Mouse (Mus musculus): ENCODE data around the gene Klhl35. TPM values are rescaled to one million over a fixed set of nuclear protein-coding genes. Genes with fewer than 3 reads are reported as not detected.
A peak's percentile ranks its signal among the peaks of the same experiment; 100 is the strongest.

Klhl35 gene
- polyA plus RNA-seq, 1 experiment from 2014 or later, result 0.63 TPM

- no peak overlapping the region for H3K27ac ChIP-seq (ENCODE audit: low read length)
- 89% methylated on average over 2 of the region's 2 CpGs for WGBS
- no peak for ATAC-seq (replicated peaks; ENCODE audit: extremely low read depth, insufficient read depth, low FRiP score)
- H3K4me3 ChIP-seq (ENCODE audit: low read length), result no peak overlapping the region
- no peaks in the 10 kb centered on the region for H3K27me3 ChIP-seq (ENCODE audit: control insufficient read depth, insufficient read depth, low read length)
- peaks cover 28% of the 10 kb centered on the region for H3K4me1 ChIP-seq (ENCODE audit: control insufficient read depth, insufficient read depth, low read length)
- H3K9me3 ChIP-seq (replicated peaks; ENCODE audit: control insufficient read depth, low read length), result no peaks in the 10 kb centered on the region
- H3K4me2 ChIP-seq (ENCODE audit: low read depth, low read length), result no peak overlapping the region
- no peak overlapping the region for H3K9ac ChIP-seq (ENCODE audit: low read length)
- peaks cover 3% of the 10 kb centered on the region; the same call in 1 of the 2 replicates for H3K36me3 ChIP-seq (ENCODE audit: control insufficient read depth, insufficient read depth)
Measured at GRCm38 (mm10) chr7:99445833-99446232, 20.0 kb upstream of the Klhl35 start.

DNA sequence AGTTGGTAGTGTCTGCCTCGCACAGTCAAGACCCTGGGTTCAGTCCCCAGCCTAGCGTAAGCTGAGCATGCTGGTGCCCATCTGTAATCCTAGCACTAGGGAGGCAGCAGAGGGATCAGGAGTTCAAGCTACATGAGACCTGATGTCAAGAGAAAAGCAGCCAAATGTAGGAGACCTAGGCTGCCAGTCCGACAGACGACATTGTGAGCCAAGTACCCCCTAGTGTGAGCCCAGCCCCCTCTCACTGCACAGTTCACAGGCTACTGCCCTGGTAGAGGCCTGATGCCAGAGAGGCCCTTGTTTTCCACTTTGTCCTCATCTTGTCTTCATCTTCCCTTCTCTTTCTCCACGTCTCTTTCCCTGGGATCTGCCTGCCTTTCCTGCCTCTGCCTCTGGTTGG, 18.5 kb upstream of the Klhl35 start:
- Histone ChIP-seq H3K4me2 (ENCODE audit: low read depth, low read length) (no peak overlapping the region), H3K9ac (ENCODE audit: low read length) (no peak overlapping the region), H3K36me3 (ENCODE audit: control insufficient read depth, insufficient read depth) (peaks cover 3% of the 10 kb centered on the region; the same call in 1 of the 2 replicates), H3K9me3 (replicated peaks; ENCODE audit: control insufficient read depth, low read length) (no peaks in the 10 kb centered on the region), H3K27ac (ENCODE audit: low read length) (no peak overlapping the region), H3K4me1 (ENCODE audit: control insufficient read depth, insufficient read depth, low read length) (peaks cover 14% of the 10 kb centered on the region), H3K4me3 (ENCODE audit: low read length) (no peak overlapping the region), H3K27me3 (ENCODE audit: control insufficient read depth, insufficient read depth, low read length) (no peaks in the 10 kb centered on the region)
- no peak for ATAC-seq (replicated peaks; ENCODE audit: extremely low read depth, insufficient read depth, low FRiP score)
- WGBS, result 79% methylated on average over 5 of the region's 5 CpGs

GRCm38 (mm10) chr7:99448619-99449018, 17.2 kb upstream of the Klhl35 start:
- 69% methylated on average over 5 of the region's 5 CpGs for WGBS
- Histone ChIP-seq H3K4me3 (ENCODE audit: low read length) (no peak overlapping the region), H3K27me3 (ENCODE audit: control insufficient read depth, insufficient read depth, low read length) (no peaks in the 10 kb centered on the region), H3K27ac (ENCODE audit: low read length) (no peak overlapping the region), H3K36me3 (ENCODE audit: control insufficient read depth, insufficient read depth) (peaks cover 3% of the 10 kb centered on the region; the same call in 1 of the 2 replicates), H3K4me2 (ENCODE audit: low read depth, low read length) (no peak overlapping the region), H3K9me3 (replicated peaks; ENCODE audit: control insufficient read depth, low read length) (no peaks in the 10 kb centered on the region), H3K4me1 (ENCODE audit: control insufficient read depth, insufficient read depth, low read length) (peaks cover 6% of the 10 kb centered on the region), H3K9ac (ENCODE audit: low read length) (no peak overlapping the region)
- no peak for ATAC-seq (replicated peaks; ENCODE audit: extremely low read depth, insufficient read depth, low FRiP score)

GRCm38 (mm10) chr7:99449063-99449462, 16.7 kb upstream of the Klhl35 start:
- 58% methylated on average over 8 of the region's 8 CpGs for WGBS
- Histone ChIP-seq H3K9me3 (replicated peaks; ENCODE audit: control insufficient read depth, low read length) (no peaks in the 10 kb centered on the region), H3K4me2 (ENCODE audit: low read depth, low read length) (no peak overlapping the region), H3K36me3 (ENCODE audit: control insufficient read depth, insufficient read depth) (peaks cover 3% of the 10 kb centered on the region; the same call in 1 of the 2 replicates), H3K4me3 (ENCODE audit: low read length) (no peak overlapping the region), H3K27ac (ENCODE audit: low read length) (no peak overlapping the region), H3K27me3 (ENCODE audit: control insufficient read depth, insufficient read depth, low read length) (no peaks in the 10 kb centered on the region), H3K9ac (ENCODE audit: low read length) (no peak overlapping the region), H3K4me1 (ENCODE audit: control insufficient read depth, insufficient read depth, low read length) (peaks cover 6% of the 10 kb centered on the region)
- no peak for ATAC-seq (replicated peaks; ENCODE audit: extremely low read depth, insufficient read depth, low FRiP score)

GRCm38 (mm10) chr7:99449751-99450150, 16.1 kb upstream of the Klhl35 start:
- no peak for ATAC-seq (replicated peaks; ENCODE audit: extremely low read depth, insufficient read depth, low FRiP score)
- peaks cover 6% of the 10 kb centered on the region for H3K4me1 ChIP-seq (ENCODE audit: control insufficient read depth, insufficient read depth, low read length)
- H3K4me3 ChIP-seq (ENCODE audit: low read length), result no peak overlapping the region
- 54% methylated on average over 3 of the region's 3 CpGs for WGBS
- no peak overlapping the region for H3K27ac ChIP-seq (ENCODE audit: low read length)
- H3K27me3 ChIP-seq (ENCODE audit: control insufficient read depth, insufficient read depth, low read length), result no peaks in the 10 kb centered on the region
- no peak overlapping the region for H3K9ac ChIP-seq (ENCODE audit: low read length)
- no peak overlapping the region for H3K4me2 ChIP-seq (ENCODE audit: low read depth, low read length)
- peaks cover under 1% of the 10 kb centered on the region; the same call in 1 of the 2 replicates for H3K36me3 ChIP-seq (ENCODE audit: control insufficient read depth, insufficient read depth)
- H3K9me3 ChIP-seq (replicated peaks; ENCODE audit: control insufficient read depth, low read length), result no peaks in the 10 kb centered on the region

- Histone ChIP-seq H3K4me1 (ENCODE audit: control insufficient read depth, insufficient read depth, low read length) (peaks cover 6% of the 10 kb centered on the region), H3K9me3 (replicated peaks; ENCODE audit: control insufficient read depth, low read length) (no peaks in the 10 kb centered on the region), H3K9ac (ENCODE audit: low read length) (no peak overlapping the region), H3K36me3 (ENCODE audit: control insufficient read depth, insufficient read depth) (no peaks in the 10 kb centered on the region), H3K4me2 (ENCODE audit: low read depth, low read length) (no peak overlapping the region), H3K27ac (ENCODE audit: low read length) (no peak overlapping the region), H3K4me3 (ENCODE audit: low read length) (no peak overlapping the region), H3K27me3 (ENCODE audit: control insufficient read depth, insufficient read depth, low read length) (no peaks in the 10 kb centered on the region)
- 4% methylated on average over 3 of the region's 3 CpGs for WGBS
- ATAC-seq (replicated peaks; ENCODE audit: extremely low read depth, insufficient read depth, low FRiP score), result peak; percentile 37; the same call in 1 of the 2 replicates
Measured at GRCm38 (mm10) chr7:99450703-99451102, 15.1 kb upstream of the Klhl35 start.

DNA sequence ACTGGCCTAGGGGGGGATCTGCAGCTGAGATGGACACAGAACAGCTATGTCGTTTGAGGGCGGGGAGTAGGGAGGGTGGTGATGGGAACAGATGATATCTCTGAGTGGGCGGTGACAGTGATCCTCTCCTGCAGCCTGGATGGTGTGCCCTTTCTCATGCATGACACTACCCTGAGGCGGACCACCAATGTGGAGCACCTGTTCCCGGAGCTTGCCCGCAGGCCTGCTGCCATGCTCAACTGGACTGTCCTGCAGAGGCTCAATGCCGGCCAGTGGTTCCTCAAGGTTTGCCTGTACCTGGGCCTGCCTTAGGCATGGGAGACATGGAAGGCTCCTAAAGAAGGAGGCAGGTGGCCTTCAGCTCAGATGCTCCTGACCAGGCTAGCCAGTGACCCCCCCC, 12.9 kb upstream of the Klhl35 start:
- Histone ChIP-seq H3K27ac (ENCODE audit: low read length) (no peak overlapping the region), H3K9me3 (replicated peaks; ENCODE audit: control insufficient read depth, low read length) (no peaks in the 10 kb centered on the region), H3K36me3 (ENCODE audit: control insufficient read depth, insufficient read depth) (no peaks in the 10 kb centered on the region), H3K27me3 (ENCODE audit: control insufficient read depth, insufficient read depth, low read length) (no peaks in the 10 kb centered on the region), H3K4me3 (ENCODE audit: low read length) (no peak overlapping the region), H3K4me2 (ENCODE audit: low read depth, low read length) (no peak overlapping the region), H3K4me1 (ENCODE audit: control insufficient read depth, insufficient read depth, low read length) (peaks cover 6% of the 10 kb centered on the region), H3K9ac (ENCODE audit: low read length) (no peak overlapping the region)
- WGBS, result 68% methylated on average over 7 of the region's 7 CpGs
- ATAC-seq (replicated peaks; ENCODE audit: extremely low read depth, insufficient read depth, low FRiP score), result no peak

DNA sequence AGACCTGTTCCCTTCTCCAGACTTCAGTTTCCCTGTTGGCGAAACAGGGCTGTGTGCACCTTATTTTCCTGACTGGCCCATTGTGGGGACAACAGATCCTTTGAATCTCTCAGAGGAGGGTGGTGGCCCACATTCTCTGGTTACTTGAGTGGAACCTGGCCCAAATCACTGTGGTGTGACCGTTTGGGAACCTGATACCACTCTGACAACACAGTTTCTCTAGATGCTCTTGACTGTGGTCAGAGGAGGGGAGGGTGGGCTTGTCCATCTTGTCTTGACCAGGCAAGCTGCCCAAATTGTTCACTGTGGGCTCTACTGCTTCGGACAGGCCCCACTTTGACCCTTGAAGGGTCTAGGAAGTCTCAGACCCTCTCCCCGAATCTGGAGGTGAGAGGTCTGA, 11.8 kb upstream of the Klhl35 start:
- Histone ChIP-seq H3K4me3 (ENCODE audit: low read length) (no peak overlapping the region), H3K4me1 (ENCODE audit: control insufficient read depth, insufficient read depth, low read length) (peaks cover 6% of the 10 kb centered on the region), H3K36me3 (ENCODE audit: control insufficient read depth, insufficient read depth) (no peaks in the 10 kb centered on the region), H3K27ac (ENCODE audit: low read length) (no peak overlapping the region), H3K4me2 (ENCODE audit: low read depth, low read length) (no peak overlapping the region), H3K9me3 (replicated peaks; ENCODE audit: control insufficient read depth, low read length) (no peaks in the 10 kb centered on the region), H3K9ac (ENCODE audit: low read length) (no peak overlapping the region), H3K27me3 (ENCODE audit: control insufficient read depth, insufficient read depth, low read length) (no peaks in the 10 kb centered on the region)
- ATAC-seq (replicated peaks; ENCODE audit: extremely low read depth, insufficient read depth, low FRiP score), result no peak
- 71% methylated on average over 4 of the region's 4 CpGs for WGBS

- Histone ChIP-seq H3K27me3 (ENCODE audit: control insufficient read depth, insufficient read depth, low read length) (no peaks in the 10 kb centered on the region), H3K9ac (ENCODE audit: low read length) (no peak overlapping the region), H3K4me1 (ENCODE audit: control insufficient read depth, insufficient read depth, low read length) (no peaks in the 10 kb centered on the region), H3K4me2 (ENCODE audit: low read depth, low read length) (no peak overlapping the region), H3K4me3 (ENCODE audit: low read length) (no peak overlapping the region), H3K27ac (ENCODE audit: low read length) (no peak overlapping the region), H3K9me3 (replicated peaks; ENCODE audit: control insufficient read depth, low read length) (no peaks in the 10 kb centered on the region), H3K36me3 (ENCODE audit: control insufficient read depth, insufficient read depth) (peaks cover 12% of the 10 kb centered on the region)
- ATAC-seq (replicated peaks; ENCODE audit: extremely low read depth, insufficient read depth, low FRiP score), result no peak
- WGBS, result 86% methylated on average over 8 of the region's 8 CpGs
Measured at GRCm38 (mm10) chr7:99458849-99459248, 7.0 kb upstream of the Klhl35 start.
